Mouse (Mus musculus) forebrain, embryonic 12.5 days (tissue): ENCODE results near the gene Hrasls. TPM values are rescaled to one million over a fixed set of nuclear protein-coding genes. Genes with fewer than 3 reads are reported as not detected.

Experiments used
- ATAC-seq: fragments of 200-750 bp; cut with Nextera tagmentation; 2 replicates; pipeline ENCODE4 v1.8.0; 2017; ENCODE audit warnings: moderate TSS enrichment; ENCODE audit not compliant: low FRiP score
- H3K27ac ChIP-seq: fragments of 300-500 bp; sonication (generic); 2 replicates; pipeline ENCODE4 v1.5.1; 2016; ENCODE audit warnings: mild to moderate bottlenecking
- H3K27me3 ChIP-seq: fragments of 300-500 bp; sonication (generic); 2 replicates; pipeline ENCODE4 v1.6.1; 2016; ENCODE audit warnings: mild to moderate bottlenecking
- H3K36me3 ChIP-seq: fragments of 300-500 bp; sonication (generic); replicated peaks from 2 replicates; pipeline ENCODE4 v1.6.1; 2016; ENCODE audit warnings: mild to moderate bottlenecking
- H3K4me1 ChIP-seq: fragments of 300-500 bp; sonication (generic); 2 replicates; pipeline ENCODE4 v1.6.1; 2016
- H3K4me2 ChIP-seq: fragments of 300-500 bp; sonication (generic); 2 replicates; pipeline ENCODE4 v1.6.1; 2016; ENCODE audit warnings: mild to moderate bottlenecking, moderate library complexity
- H3K4me3 ChIP-seq: fragments of 300-500 bp; sonication (generic); replicated peaks from 2 replicates; pipeline ENCODE4 v1.5.1; 2016; ENCODE audit warnings: mild to moderate bottlenecking
- H3K9ac ChIP-seq: fragments of 300-500 bp; sonication (generic); 2 replicates; pipeline ENCODE4 v1.6.1; 2016; ENCODE audit warnings: mild to moderate bottlenecking
- H3K9me3 ChIP-seq: fragments of 300-500 bp; sonication (generic); 2 replicates; pipeline ENCODE4 v1.6.1; 2016
- WGBS: fragments of 180-500 bp; shearing (Covaris S2); methylation state at CpG from one replicate; pipeline ENCODE4 v1.1.7; 2016; 5-methylcytosine and 5-hydroxymethylcytosine counted together
- polyA plus RNA-seq: library from polyadenylated mRNA; unstranded; fragments of >200 nt; fragmentation: Nextera tagmentation; extraction: Ambion mirVana; gene quantifications from 2 replicates; pipeline ENCODE4 v1.2.1, GENCODE M21; 2016

Hrasls gene
- polyA plus RNA-seq: 1.3 and 2.0 TPM in 2 replicates

DNA sequence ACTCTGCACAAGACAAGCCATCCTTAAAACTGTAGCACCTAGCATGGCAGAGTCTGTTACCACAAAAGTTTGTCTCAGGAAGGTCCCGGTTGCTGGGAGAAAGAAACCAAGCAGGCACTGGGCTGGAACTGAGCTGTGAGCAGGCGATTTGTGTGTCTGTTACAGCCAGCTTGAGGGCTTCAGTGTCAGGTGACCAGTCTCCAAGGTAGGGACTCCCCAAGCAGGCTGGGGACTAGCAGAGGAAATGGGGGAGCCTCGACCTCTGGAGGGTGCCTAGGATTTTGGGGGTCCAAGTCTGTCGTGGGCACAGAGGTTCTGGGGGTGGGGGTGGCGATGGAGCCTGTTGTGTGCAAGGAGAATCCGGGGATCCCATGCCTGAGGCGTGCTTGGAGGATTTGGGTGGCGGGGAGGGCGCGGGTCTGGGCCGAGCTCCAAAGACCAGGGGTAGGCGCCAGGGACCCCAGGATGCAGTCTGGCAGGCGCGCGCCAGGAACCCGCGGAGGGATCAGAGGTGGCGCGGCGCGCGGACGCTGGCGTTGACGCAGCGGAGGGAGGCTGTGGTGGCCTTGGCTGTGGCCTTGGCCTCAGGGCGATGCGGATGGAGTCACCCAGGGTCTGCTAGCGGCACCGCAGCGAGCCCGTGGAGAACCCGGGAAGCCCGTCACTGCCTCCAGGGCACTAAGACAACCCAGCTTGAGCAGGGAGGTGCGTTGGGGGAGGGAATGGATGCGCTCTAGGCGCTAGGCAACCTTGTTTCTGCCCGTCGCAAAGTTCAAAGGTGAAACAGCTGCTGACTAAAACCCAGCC is at the start of gene Hrasls:
Hrasls (plus strand) TSS at position 91 of the 807 bp plus-strand sequence.
- H3K27ac ChIP-seq: no peak within 1 kb of the TSS
- peaks cover 9% of the 10 kb centered on the region for H3K4me1 ChIP-seq
- H3K9me3 ChIP-seq: no peaks in the 10 kb centered on the region
- no peaks in the 10 kb centered on the region for H3K36me3 ChIP-seq
- H3K4me3 ChIP-seq: peak within 1 kb of the TSS; percentile 47
- H3K9ac ChIP-seq: peak within 1 kb of the TSS; percentile 60
- 1% methylated on average over 38 of the region's 39 CpGs for WGBS
- H3K4me2 ChIP-seq: peak within 1 kb of the TSS; percentile 88
- peak; percentile 77 for ATAC-seq
- H3K27me3 ChIP-seq: peaks cover 31% of the 10 kb centered on the region

DNA sequence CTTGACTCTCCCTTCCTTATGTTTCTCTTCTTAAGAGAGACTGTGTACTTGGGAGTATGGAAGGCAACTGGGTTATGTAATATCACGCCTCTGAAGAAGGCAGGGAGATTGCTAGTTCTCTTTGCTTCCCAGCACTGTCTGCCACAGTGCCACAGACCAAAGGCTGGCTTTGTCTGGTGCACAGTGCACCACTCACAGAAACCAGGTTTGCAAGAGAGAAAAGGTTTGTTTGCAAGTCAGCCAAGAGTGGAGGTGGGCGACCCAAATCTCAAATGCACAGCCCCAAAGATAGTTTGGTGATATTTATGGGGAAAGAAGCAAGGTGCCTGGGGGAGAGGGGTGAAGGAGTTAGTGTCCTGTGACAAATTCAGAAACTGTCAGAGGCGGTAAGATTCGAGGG is 47.2 kb upstream of the Hrasls start:
- H3K27ac ChIP-seq: no peak overlapping the region
- H3K4me2 ChIP-seq: no peak overlapping the region
- no peak for ATAC-seq
- no peak overlapping the region for H3K4me3 ChIP-seq
- H3K27me3 ChIP-seq: no peaks in the 10 kb centered on the region
- no peaks in the 10 kb centered on the region for H3K9me3 ChIP-seq
- H3K36me3 ChIP-seq: no peaks in the 10 kb centered on the region
- H3K9ac ChIP-seq: no peak overlapping the region
- WGBS: 91% methylated on average over 4 of the region's 4 CpGs
- no peaks in the 10 kb centered on the region for H3K4me1 ChIP-seq

DNA sequence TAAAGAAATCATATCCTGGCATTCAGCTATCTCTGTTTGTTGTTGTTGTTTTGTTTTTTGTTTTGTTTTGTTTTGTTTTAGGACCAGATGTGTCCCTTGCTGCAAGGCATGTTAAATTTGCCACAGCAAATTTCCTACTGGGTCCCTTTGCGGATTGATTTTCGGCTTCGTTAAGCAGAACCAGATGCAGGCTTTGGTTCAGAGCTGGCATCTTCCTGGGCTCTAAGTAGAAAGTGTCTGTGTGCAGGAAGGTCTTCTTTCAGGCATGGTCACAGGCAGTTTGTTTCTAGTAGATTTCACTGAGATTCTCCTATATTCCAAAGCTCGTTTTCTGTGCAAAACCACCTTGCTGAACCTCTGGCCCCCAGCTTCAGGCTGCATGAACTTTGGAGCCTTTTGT is 42.4 kb upstream of the Hrasls start:
- Histone ChIP-seq H3K27me3 (no peaks in the 10 kb centered on the region), H3K4me2 (no peak overlapping the region)
- WGBS: 67% methylated on average over 4 of the region's 4 CpGs

DNA sequence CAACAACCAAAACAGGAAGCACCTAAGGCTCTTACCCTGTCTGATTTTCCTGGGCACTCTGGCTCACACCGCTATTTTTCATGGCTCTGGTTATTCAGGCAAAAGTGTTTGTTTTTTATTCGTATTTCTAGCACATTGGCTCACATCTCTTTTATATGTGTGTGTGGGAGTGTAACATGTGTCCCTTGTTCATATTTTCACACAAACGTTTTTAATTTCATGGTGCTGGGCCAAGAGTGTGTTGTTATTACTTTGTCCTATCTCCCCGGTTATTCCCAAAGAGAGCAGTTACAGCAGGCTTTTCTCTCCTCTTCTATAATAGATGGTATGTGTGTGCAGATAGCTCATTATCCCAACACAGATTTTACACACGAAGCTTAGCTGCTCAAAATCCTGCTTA is 37.8 kb upstream of the Hrasls start:
- no peaks in the 10 kb centered on the region for H3K9me3 ChIP-seq
- H3K4me2 ChIP-seq: no peak overlapping the region
- no peaks in the 10 kb centered on the region for H3K27me3 ChIP-seq
- H3K4me1 ChIP-seq: no peaks in the 10 kb centered on the region
- ATAC-seq: no peak
- no peak overlapping the region for H3K4me3 ChIP-seq
- no peaks in the 10 kb centered on the region for H3K36me3 ChIP-seq
- H3K27ac ChIP-seq: no peak overlapping the region
- H3K9ac ChIP-seq: no peak overlapping the region
- 84% methylated on average over 5 of the region's 5 CpGs for WGBS

More for the DNA sequence above, 42.4 kb upstream of the Hrasls start:
- H3K36me3 ChIP-seq: no peaks in the 10 kb centered on the region
- H3K4me1 ChIP-seq: no peaks in the 10 kb centered on the region
- no peak overlapping the region for H3K9ac ChIP-seq
- H3K4me3 ChIP-seq: no peak overlapping the region
- ATAC-seq: no peak
- H3K27ac ChIP-seq: no peak overlapping the region
- no peaks in the 10 kb centered on the region for H3K9me3 ChIP-seq

DNA sequence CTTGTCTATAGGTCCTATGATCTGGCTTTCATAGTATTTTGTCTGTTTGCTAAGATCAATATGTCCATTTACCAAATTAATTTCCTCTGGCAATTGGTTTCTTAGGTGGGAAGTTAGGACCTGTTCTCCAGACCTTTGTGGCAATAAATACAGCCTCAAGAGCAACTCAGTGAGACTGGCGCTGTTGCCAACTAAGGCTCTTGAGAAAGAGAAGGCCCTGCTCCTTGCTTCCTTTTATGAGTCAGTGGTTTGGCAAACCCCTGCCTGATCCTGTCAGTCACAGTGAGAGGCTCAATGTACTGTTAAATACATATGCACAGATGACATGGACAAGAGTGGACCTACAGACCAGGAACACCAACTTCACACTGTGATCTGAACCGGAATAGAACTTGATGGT is 36.3 kb upstream of the Hrasls start:
- Histone ChIP-seq H3K4me1 (no peaks in the 10 kb centered on the region), H3K27ac (no peak overlapping the region), H3K4me2 (no peak overlapping the region), H3K36me3 (no peaks in the 10 kb centered on the region), H3K9ac (no peak overlapping the region), H3K9me3 (no peaks in the 10 kb centered on the region), H3K4me3 (no peak overlapping the region), H3K27me3 (no peaks in the 10 kb centered on the region)
- ATAC-seq: no peak
- WGBS: 98% methylated on average over 2 of the region's 2 CpGs

DNA sequence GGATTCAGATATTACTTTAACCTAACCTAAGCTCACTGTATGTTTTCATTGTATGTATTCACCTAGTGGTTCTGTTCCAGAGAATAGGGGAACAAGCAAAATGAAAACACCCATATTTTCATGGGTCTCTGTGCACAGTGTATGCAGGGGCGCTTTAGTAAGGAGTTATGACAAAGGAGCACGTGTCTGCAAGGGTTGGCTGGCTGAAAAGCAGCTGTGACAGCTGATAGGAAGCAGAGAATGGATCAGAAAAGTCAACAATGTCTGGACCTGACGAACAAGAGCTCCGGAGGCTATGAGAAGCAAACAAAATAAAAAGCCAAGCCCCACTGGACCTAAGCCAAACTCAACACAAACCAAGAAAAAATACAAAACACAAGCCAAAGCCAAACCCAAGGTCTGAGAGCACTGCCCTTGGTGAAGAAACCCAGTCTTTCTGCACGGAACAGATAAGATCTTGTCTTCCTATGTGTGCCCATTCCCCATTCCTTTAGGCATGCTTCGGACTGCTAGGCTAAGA is 34.6 kb upstream of the Hrasls start:
- Histone ChIP-seq H3K36me3 (no peaks in the 10 kb centered on the region), H3K4me2 (no peak overlapping the region), H3K9ac (no peak overlapping the region), H3K9me3 (no peaks in the 10 kb centered on the region), H3K27me3 (no peaks in the 10 kb centered on the region), H3K4me1 (no peaks in the 10 kb centered on the region), H3K4me3 (no peak overlapping the region), H3K27ac (no peak overlapping the region)
- ATAC-seq: no peak
- 71% methylated on average over 6 of the region's 6 CpGs for WGBS

DNA sequence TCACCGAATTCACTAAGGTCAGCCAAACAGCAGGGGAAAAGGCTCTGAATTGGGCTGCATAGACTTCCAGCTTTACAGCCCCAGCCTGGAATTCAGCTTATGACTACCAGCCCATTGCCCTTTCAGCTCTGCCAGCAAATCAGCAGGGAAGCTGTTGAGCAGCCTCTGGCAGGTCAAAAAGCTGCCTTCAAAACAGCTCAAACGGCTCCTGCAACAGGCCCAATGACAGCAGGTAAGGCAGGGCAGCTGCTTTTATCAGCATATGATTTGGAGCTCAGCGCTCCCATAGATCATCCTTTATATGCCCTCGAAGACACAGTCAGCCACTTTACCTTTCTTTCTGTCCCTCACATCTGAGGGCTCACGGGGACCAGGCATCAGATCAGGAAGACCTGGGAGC is 16.6 kb upstream of the Hrasls start:
- Histone ChIP-seq H3K9me3 (no peaks in the 10 kb centered on the region), H3K4me1 (0 out of 2 replicates have a peak, but pooled peaks cover 5% of the 10 kb centered on the region), H3K4me3 (no peak overlapping the region), H3K36me3 (no peaks in the 10 kb centered on the region), H3K9ac (no peak overlapping the region), H3K4me2 (no peak overlapping the region), H3K27me3 (no peaks in the 10 kb centered on the region), H3K27ac (no peak overlapping the region)
- no peak for ATAC-seq
- 34% methylated on average over 5 of the region's 5 CpGs for WGBS

DNA sequence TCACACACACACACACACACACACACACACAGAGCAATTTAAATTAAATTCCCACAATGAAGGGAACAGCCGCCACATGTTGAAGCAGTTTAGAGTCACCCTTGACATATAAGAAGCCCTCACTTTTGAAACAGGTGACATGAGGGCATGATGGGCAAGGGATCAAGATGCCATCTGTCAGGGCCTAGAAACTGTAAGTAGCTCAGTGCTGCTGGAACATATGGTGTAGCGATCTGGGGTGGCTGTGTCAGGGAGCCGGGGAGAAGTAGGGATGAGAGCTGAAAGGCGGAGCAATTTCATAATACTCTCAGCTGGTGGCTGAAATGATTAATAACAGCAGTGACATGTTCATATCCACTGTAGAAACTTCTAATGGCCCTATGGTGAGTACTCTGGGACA is 15.5 kb upstream of the Hrasls start:
- H3K27ac ChIP-seq: no peak overlapping the region
- no peak for ATAC-seq
- WGBS: 86% methylated on average over 4 of the region's 4 CpGs
- no peak overlapping the region for H3K4me2 ChIP-seq
- H3K4me3 ChIP-seq: no peak overlapping the region
- no peaks in the 10 kb centered on the region for H3K36me3 ChIP-seq
- H3K9ac ChIP-seq: no peak overlapping the region
- no peaks in the 10 kb centered on the region for H3K27me3 ChIP-seq
- peaks cover 5% of the 10 kb centered on the region; the same call in 1 of the 2 replicates for H3K4me1 ChIP-seq
- no peaks in the 10 kb centered on the region for H3K9me3 ChIP-seq

DNA sequence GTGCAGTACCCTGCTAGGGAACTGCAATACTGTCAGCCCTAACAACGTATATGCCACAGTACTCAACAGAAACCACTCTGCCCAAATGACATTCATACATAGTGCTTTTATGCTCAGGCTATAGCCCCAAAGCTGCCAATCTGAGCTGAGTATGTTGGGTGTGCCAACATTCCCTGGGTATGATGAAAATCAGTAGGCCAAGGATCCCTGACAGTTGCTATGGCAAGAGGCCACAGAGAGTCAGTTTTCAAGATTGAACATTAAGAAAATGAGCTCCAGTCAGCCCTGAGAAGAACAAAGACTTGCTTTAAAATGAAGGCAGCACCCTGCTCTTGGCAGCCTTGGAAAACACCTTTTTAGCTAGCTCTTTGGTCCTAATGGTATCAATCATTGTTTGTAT is 14.3 kb upstream of the Hrasls start:
- Histone ChIP-seq H3K9ac (no peak overlapping the region), H3K27me3 (no peaks in the 10 kb centered on the region), H3K4me1 (peaks cover 5% of the 10 kb centered on the region; the same call in 1 of the 2 replicates), H3K9me3 (no peaks in the 10 kb centered on the region), H3K36me3 (no peaks in the 10 kb centered on the region), H3K4me2 (no peak overlapping the region), H3K27ac (no peak overlapping the region), H3K4me3 (no peak overlapping the region)
- 83% methylated on average over 1 of the region's 1 CpGs for WGBS
- no peak for ATAC-seq

DNA sequence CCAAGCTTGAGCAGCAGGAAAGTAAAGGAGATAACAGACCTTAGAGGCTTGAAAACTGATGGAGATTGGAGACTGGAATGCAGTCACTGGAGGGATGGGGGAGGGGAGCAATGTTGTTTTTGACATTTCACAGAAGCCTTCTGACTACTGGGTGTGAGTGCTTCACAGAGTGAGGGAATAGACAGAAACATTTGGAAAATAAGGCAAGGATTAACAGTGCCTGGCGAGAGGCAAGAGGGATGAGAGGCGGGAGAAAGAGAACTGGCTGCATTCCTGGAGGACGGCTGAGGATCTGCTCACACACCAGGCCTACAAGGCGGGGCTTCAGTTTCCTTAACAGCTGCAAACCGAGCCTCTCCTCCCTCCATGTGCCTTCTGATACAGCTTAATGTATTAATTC is 11.0 kb upstream of the Hrasls start:
- no peak overlapping the region for H3K27ac ChIP-seq
- no peak overlapping the region for H3K4me2 ChIP-seq
- H3K36me3 ChIP-seq: no peaks in the 10 kb centered on the region
- no peaks in the 10 kb centered on the region for H3K9me3 ChIP-seq
- WGBS: 18% methylated on average over 5 of the region's 5 CpGs
- no peak for ATAC-seq
- H3K9ac ChIP-seq: no peak overlapping the region
- no peaks in the 10 kb centered on the region for H3K27me3 ChIP-seq
- H3K4me3 ChIP-seq: no peak overlapping the region
- H3K4me1 ChIP-seq: peaks cover 5% of the 10 kb centered on the region; the same call in 1 of the 2 replicates

DNA sequence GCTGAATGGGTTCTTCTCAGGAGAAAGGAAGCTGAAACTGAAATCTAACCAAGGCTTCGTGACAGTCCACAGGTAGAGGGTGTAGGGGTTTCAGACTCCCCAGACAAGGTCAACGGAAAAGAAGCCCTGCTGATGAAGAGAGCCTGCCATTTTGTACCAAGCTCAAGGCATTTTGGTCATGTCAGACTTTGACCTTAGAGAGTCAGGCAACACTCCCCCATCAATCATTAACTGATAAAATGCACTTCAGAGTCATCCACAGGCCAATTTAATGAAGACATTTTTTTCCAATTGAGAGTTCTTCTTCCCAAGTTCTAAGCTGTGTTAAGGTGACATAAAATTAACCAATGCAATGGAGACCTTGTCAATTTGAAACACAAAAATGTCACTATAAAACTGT is 8.3 kb upstream of the Hrasls start:
- Histone ChIP-seq H3K27me3 (no peaks in the 10 kb centered on the region), H3K4me3 (no peak overlapping the region), H3K4me2 (no peak overlapping the region), H3K27ac (no peak overlapping the region), H3K9ac (no peak overlapping the region), H3K9me3 (no peaks in the 10 kb centered on the region), H3K36me3 (no peaks in the 10 kb centered on the region), H3K4me1 (peaks cover 2% of the 10 kb centered on the region; the same call in 1 of the 2 replicates)
- ATAC-seq: no peak
- 88% methylated on average over 2 of the region's 2 CpGs for WGBS

DNA sequence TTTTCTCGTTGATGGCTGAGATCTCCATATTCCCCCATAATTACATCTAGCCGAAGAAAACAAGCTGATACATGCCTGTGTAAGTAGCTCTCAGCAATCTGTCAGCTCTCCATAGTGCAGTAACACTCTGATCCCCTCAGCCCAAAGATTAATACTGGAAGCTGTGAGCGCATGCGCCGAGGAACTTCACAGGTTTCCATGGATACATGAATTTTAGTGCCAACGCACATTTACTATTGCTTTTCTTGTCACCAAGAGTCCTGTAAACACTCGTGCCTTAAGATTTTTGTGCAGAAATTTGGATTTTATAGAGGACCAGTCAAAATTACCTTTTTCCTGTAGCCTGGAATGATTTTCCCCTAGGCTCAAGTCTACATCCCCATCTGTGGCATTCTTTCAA is 4.6 kb upstream of the Hrasls start:
- no peak overlapping the region for H3K9ac ChIP-seq
- H3K36me3 ChIP-seq: no peaks in the 10 kb centered on the region
- no peak overlapping the region for H3K4me2 ChIP-seq
- H3K27ac ChIP-seq: no peak overlapping the region
- ATAC-seq: no peak
- H3K9me3 ChIP-seq: no peaks in the 10 kb centered on the region
- no peak overlapping the region for H3K4me3 ChIP-seq
- 82% methylated on average over 7 of the region's 7 CpGs for WGBS
- H3K27me3 ChIP-seq: peaks cover 16% of the 10 kb centered on the region
- H3K4me1 ChIP-seq: peaks cover 3% of the 10 kb centered on the region; the same call in 1 of the 2 replicates

DNA sequence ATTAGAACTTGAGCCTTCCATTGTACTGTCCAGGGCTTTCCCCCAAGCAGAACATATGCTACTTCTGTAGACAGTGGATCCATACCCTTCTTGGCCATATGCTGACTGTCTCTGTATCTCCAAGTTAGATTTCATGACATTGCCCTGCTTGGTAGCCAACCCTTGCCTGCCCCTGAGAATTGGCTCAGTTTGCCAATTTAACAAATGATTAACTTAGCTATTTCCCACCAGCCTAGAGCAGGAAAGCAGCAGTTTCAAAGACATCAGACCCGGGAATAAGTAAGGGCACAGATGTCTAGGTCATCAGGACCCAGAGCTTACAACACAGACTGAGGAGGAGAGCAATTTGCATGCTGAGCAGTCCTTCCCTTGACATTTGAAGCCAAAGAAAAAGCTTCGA is 3.9 kb upstream of the Hrasls start:
- no peak overlapping the region for H3K27ac ChIP-seq
- no peaks in the 10 kb centered on the region for H3K9me3 ChIP-seq
- WGBS: 41% methylated on average over 2 of the region's 2 CpGs
- no peak overlapping the region for H3K4me2 ChIP-seq
- H3K9ac ChIP-seq: no peak overlapping the region
- no peak for ATAC-seq
- H3K4me3 ChIP-seq: no peak overlapping the region
- no peaks in the 10 kb centered on the region for H3K36me3 ChIP-seq
- H3K27me3 ChIP-seq: peaks cover 22% of the 10 kb centered on the region
- peaks cover 9% of the 10 kb centered on the region for H3K4me1 ChIP-seq
